Mouse (Mus musculus) spleen, adult 2 months (tissue): ENCODE data around the gene Olfr1371.

Experiments used
- CTCF ChIP-seq: fragments of 200-500 bp; IDR thresholded peaks from 2 replicates; pipeline ENCODE4 v1.5.1; 2011; ENCODE audit warnings: mild to moderate bottlenecking, inconsistent platforms; ENCODE audit not compliant: insufficient read depth, insufficient read length, insufficient replicate concordance; ENCODE audit errors: extremely low read depth
- POLR2A ChIP-seq: fragments of 200-500 bp; IDR thresholded peaks from 2 replicates; pipeline ENCODE4 v1.6.1; 2011; ENCODE audit warnings: low read depth, low read length, inconsistent platforms

DNA sequence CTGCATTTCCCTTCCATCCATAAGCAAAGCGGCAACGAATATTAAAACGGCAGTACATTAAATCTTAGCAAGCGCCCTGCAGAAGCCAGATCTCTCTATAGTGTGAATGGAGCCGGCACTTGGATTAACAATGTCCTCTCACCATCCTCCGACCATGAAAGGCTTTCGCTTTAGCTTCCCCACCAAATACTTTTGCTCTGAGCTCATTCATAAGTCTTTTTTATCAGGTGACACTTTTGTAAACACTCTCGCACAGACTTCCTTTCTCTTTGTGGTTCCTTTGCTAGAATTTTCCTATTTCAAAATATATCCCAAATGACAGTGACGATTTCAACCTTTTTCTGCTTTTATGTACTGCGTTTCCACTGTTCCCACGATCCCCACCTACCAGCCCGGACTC, 45.3 kb downstream of the Olfr1371 start:
- TF ChIP-seq POLR2A: no peak
- TF ChIP-seq CTCF: no peak
